Mouse (Mus musculus) urinary bladder, adult 18-20 months (tissue): Measurements from ENCODE around the gene Pde3a.

Source experiments
- DNase-seq, 2 experiments: peaks; one replicate each; pipeline ENCODE4 v3.0.0; 2022; ENCODE audit warnings: low spot score in 2 of 2, mixed read lengths in 2 of 2

The Pde3a gene

GRCm38 (mm10) chr6:141494909-141495308 is 245.8 kb downstream of the Pde3a start:
- DNase-seq: no peak

- no peak for DNase-seq
These were observed 246.8 kb downstream of the Pde3a start for GRCm38 (mm10) chr6:141495634-141496418.

- DNase-seq: no peak
These were observed 250.4 kb downstream of the Pde3a start for GRCm38 (mm10) chr6:141499511-141499910.

GRCm38 (mm10) chr6:141501171-141501570 is 252.1 kb downstream of the Pde3a start:
- no peak for DNase-seq

- no peak for DNase-seq
These were observed 273.5 kb downstream of the Pde3a start for GRCm38 (mm10) chr6:141522541-141522940.

GRCm38 (mm10) chr6:141523747-141524640 is 274.9 kb downstream of the Pde3a start, which contains the start of gene Slco1c1:
Slco1c1 (plus strand) TSS chr6:141524368.
- DNase-seq: no peak

GRCm38 (mm10) chr6:141525787-141526186 is 276.7 kb downstream of the Pde3a start:
- DNase-seq: no peak

- DNase-seq: no peak
These were observed 281.8 kb downstream of the Pde3a start for GRCm38 (mm10) chr6:141530865-141531264.

GRCm38 (mm10) chr6:141537298-141537697 is 288.2 kb downstream of the Pde3a start:
- DNase-seq: no peak

GRCm38 (mm10) chr6:141541136-141541535 is 292.1 kb downstream of the Pde3a start:
- no peak for DNase-seq

- no peak for DNase-seq
These were observed 294.3 kb downstream of the Pde3a start for GRCm38 (mm10) chr6:141543344-141543743.
